Mouse (Mus musculus) lung, adult 2 months (tissue): ENCODE results near the gene Arhgap31.

ENCODE experiments used
- CTCF ChIP-seq: fragments of 200-500 bp; IDR thresholded peaks from 2 replicates; pipeline ENCODE4 v1.5.1; 2011; ENCODE audit warnings: mild to moderate bottlenecking, low read length, control low read depth; ENCODE audit not compliant: insufficient read depth
- POLR2A ChIP-seq: fragments of 200-500 bp; IDR thresholded peaks from 2 replicates; pipeline ENCODE4 v1.6.1; 2011; ENCODE audit warnings: low read depth, mild to moderate bottlenecking, control low read depth, low read length, borderline replicate concordance; ENCODE audit errors: extremely low read depth

GRCm38 (mm10) chr16:38742659-38743131 lies 29.6 kb upstream of the Arhgap31 start:
- TF ChIP-seq POLR2A (no peak), CTCF (no peak)
